9 mouse cellular contexts compared by ENCODE assay signal in the genomic region with DNA sequence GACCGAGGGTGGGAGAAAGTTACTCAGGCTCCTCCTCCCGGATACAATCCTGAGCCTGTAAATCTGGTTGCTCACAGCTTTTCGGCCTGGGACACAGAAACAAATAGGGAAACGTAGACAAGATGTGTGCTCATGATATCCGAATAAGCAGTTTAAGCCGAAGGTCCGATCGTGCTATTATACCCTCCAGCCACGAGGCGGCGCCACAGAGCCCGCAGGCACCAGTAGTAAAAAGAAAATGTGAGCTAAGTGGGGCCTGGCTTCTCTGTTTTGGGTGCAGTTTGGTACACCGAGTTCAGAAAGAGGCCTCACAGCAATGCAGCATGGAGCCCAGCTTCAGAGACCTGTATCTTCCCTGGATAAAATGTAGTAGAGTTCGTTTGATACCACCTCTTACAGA. TPM values are rescaled to one million over a fixed set of nuclear protein-coding genes. Genes with fewer than 3 reads are reported as not detected.
DNase-seq lines count a peak whose midpoint lies in the region; TF ChIP-seq lines count a peak whose summit lies in the region.
"Had no signal": no experiment of that assay in that cellular context is flagged by ENCODE, and none has a peak within 500 bp of the region (broad histone marks: within the 10 kb centered on the region; RNA-seq: fewer than 3 reads in every experiment).

No protein-coding gene starts in this region.

- no peak for TF ChIP-seq POLR2A in bone marrow macrophage, adult 2 months (IDR thresholded peaks at IDR 0.05; ENCODE audit: borderline replicate concordance, low read depth, low read length)
- TF ChIP-seq POLR2A in kidney, adult 2 months (IDR thresholded peaks at IDR 0.05; ENCODE audit: low read depth, low read length), result no peak

- no peaks in the 10 kb centered on the region for H3K36me3 ChIP-seq in kidney, adult 2 months (ENCODE audit: control insufficient read depth, insufficient read depth, low read length)
- H3K36me3 ChIP-seq: limb, embryonic 15.5 days had no signal

- no peak overlapping the region for H3K4me3 ChIP-seq in bone marrow macrophage, adult 2 months (ENCODE audit: insufficient read depth, low read length)
- no peak overlapping the region for H3K4me3 ChIP-seq in kidney, adult 2 months (ENCODE audit: insufficient read depth, low read depth, low read length)
- H3K4me3 ChIP-seq: limb, embryonic 15.5 days had no signal

- no peaks in the 10 kb centered on the region for H3K27me3 ChIP-seq in kidney, adult 2 months (replicated peaks; ENCODE audit: control insufficient read depth, insufficient read depth, low read length)
- H3K27me3 ChIP-seq: limb, embryonic 15.5 days had no signal

- peak; percentile 9 to 22 for DNase-seq in layer of hippocampus, adult 18-20 months (ENCODE audit: low spot score in 2 of 2)
- DNase-seq in layer of hippocampus, postnatal 36 days, result no peak
- DNase-seq in ES-CJ7 (ENCODE audit: low read depth, low spot score), result peak; percentile 73
- DNase-seq in kidney, adult 2 months, result peak; percentile 57
- DNase-seq in lung, postnatal 10 days, result peak; percentile 68
- peak; percentile 16 for DNase-seq in thymus, postnatal 0 days (ENCODE audit: low spot score)
- DNase-seq in Muller cell, postnatal 12 days (ENCODE audit: inconsistent ontology term), result no peak

- peaks cover 16% of the 10 kb centered on the region for H3K4me1 ChIP-seq in bone marrow macrophage, adult 2 months (ENCODE audit: control insufficient read depth, insufficient read depth, low read length)
- H3K4me1 ChIP-seq in kidney, adult 2 months (ENCODE audit: control insufficient read depth, insufficient read depth, low read length), result peaks cover 13% of the 10 kb centered on the region; the same call in 1 of the 2 replicates
- H3K4me1 ChIP-seq: limb, embryonic 15.5 days had no signal

- WGBS in kidney, adult 2 months, result 47% methylated on average over 14 of the region's 14 CpGs

- H3K27ac ChIP-seq in bone marrow macrophage, adult 2 months (ENCODE audit: insufficient read depth, low read depth, low read length), result no peak overlapping the region
- no peak overlapping the region for H3K27ac ChIP-seq in kidney, adult 2 months (ENCODE audit: insufficient read depth, low read depth, low read length)
- H3K27ac ChIP-seq: limb, embryonic 15.5 days had no signal

- peak; percentile 87 for TF ChIP-seq CTCF in bone marrow macrophage, adult 2 months (IDR thresholded peaks at IDR 0.05; ENCODE audit: low read depth, low read length)
- peak; percentile 72 for TF ChIP-seq CTCF in kidney, adult 2 months (conservative IDR thresholded peaks at IDR 0.05; ENCODE audit: insufficient read depth, insufficient read length, low read depth, low read length)

RNA-seq across cellular contexts. Expression of a gene that starts 46.5 kb away (rescaled TPM):
- total RNA-seq in layer of hippocampus, adult 18-20 months (2021), result under 1 TPM in 1 of 2 experiments, not detected in 1; 0.25 TPM
- 1 to 10 TPM; 1.2 to 1.5 TPM for total RNA-seq in layer of hippocampus, postnatal 36 days (2021)
- polyA plus RNA-seq in bone marrow macrophage, adult 2 months (2012; ENCODE audit: insufficient read depth, insufficient read length, missing spikeins), result 86.3 and 92.4 TPM in 2 replicates
- polyA plus RNA-seq in kidney, adult 2 months (2012; rRNA removed), result 1.7 and 2.6 TPM in 2 replicates
- polyA plus RNA-seq in thymus, postnatal 0 days (2015; fragmentation: Nextera tagmentation; extraction: Ambion mirVana), result 394 and 415 TPM in 2 replicates

Comparison
In these comparisons a context has a peak if more than half of its experiments do, and no peak if none do; other contexts are left out.
1. DNase-seq: peak in layer of hippocampus, adult 18-20 months (2 of 2), ES-CJ7 (single experiment), kidney, adult 2 months (single experiment), lung, postnatal 10 days (single experiment) and thymus, postnatal 0 days (single experiment); none in layer of hippocampus, postnatal 36 days (0 of 2) and Muller cell, postnatal 12 days (single experiment).
2. RNA of a gene that starts 46.5 kb away (polyA plus RNA-seq): 394 to 415 TPM in thymus, postnatal 0 days and 86.3 to 92.4 TPM in bone marrow macrophage, adult 2 months; 1.7 to 2.6 TPM in kidney, adult 2 months; every median in the first group is over 10 times any median in the second.